Mouse (Mus musculus): ENCODE data around the gene Caln1. TPM values are rescaled to one million over a fixed set of nuclear protein-coding genes. Genes with fewer than 3 reads are reported as not detected.

Gene Caln1
- polyA plus RNA-seq, 2 experiments = not detected

DNA sequence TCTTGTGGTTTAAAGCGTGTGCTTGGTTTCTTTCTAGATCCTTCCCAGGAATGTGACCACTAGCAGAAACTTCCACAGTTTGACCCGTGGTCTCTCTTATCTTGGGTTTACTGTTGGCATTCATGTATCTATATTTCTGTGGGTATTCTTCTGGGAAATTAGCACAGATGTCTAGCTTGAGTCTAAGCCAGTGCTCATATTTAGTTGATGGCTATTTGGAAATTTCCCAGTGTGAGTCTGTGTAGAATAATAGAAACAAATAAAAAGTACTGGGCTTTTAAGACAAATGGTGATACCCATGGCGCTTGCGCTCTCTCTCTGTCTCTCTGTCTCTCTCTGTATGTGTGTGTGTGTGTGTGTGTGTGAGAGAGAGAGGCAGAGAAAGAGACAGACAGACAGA lies 330.2 kb downstream of the Caln1 start:
- H3K27ac ChIP-seq = no peak overlapping the region
- H3K36me3 ChIP-seq (replicated peaks; ENCODE audit: control insufficient read depth, insufficient read depth, low read depth) = no peaks in the 10 kb centered on the region
- H3K27me3 ChIP-seq (ENCODE audit: control insufficient read depth, insufficient read depth, low read length) = no peaks in the 10 kb centered on the region
- ATAC-seq (ENCODE audit: insufficient read depth) (no peak), DNase-seq (ENCODE audit: low read depth in 3 of 3, low spot score in 3 of 3) (no peak)
- TF ChIP-seq CTCF (IDR thresholded peaks at IDR 0.05; ENCODE audit: low read depth) (no peak), EP300 (IDR thresholded peaks at IDR 0.05; ENCODE audit: low read depth) (no peak)
- H3K4me2 ChIP-seq (ENCODE audit: low read depth) = no peak overlapping the region
- no peaks in the 10 kb centered on the region for H3K9me3 ChIP-seq (ENCODE audit: control insufficient read depth, low read length)
- WGBS (ENCODE audit: insufficient replicate concordance) = 45% methylated on average over 4 of the region's 4 CpGs
- no peak overlapping the region for H3K4me3 ChIP-seq (ENCODE audit: insufficient read depth in 1 of 2, low read depth in 2 of 2, low read length in 2 of 2)
- no peaks in the 10 kb centered on the region for H3K4me1 ChIP-seq (replicated peaks; ENCODE audit: control insufficient read depth in 2 of 2, insufficient read depth in 2 of 2, low read length in 1 of 2)
- H3K9ac ChIP-seq (replicated peaks) = no peak overlapping the region

DNA sequence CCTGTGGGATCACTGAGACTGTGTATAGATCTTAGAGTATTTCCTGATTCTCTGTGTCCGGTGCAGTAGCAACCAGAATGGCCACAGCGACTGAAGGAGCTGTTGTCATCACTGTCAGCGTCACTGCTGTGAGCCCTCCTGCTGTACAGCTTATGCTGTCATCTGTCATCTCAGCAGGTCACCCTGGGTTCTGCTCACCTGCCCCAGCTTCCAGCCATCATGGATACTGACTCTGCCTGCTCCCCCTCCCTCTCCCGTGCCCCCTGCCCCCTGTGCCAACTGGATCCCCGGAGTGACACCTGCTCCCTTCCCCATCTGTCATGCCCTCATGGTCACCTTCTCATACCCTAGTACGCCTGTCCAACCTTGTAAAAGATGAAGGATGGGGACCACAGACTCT lies 332.5 kb downstream of the Caln1 start:
- H3K9ac ChIP-seq (replicated peaks) = no peak overlapping the region
- H3K4me3 ChIP-seq (ENCODE audit: insufficient read depth in 1 of 2, low read depth in 2 of 2, low read length in 2 of 2) = no peak overlapping the region
- no peaks in the 10 kb centered on the region for H3K27me3 ChIP-seq (ENCODE audit: control insufficient read depth, insufficient read depth, low read length)
- ATAC-seq (ENCODE audit: insufficient read depth) (no peak), DNase-seq (ENCODE audit: low read depth in 3 of 3, low spot score in 3 of 3) (no peak)
- H3K4me1 ChIP-seq (replicated peaks; ENCODE audit: control insufficient read depth in 2 of 2, insufficient read depth in 2 of 2, low read length in 1 of 2) = peaks cover 0 to 4% of the 10 kb centered on the region in 2 experiments; a peak in 1 of 4 replicates
- no peaks in the 10 kb centered on the region for H3K9me3 ChIP-seq (ENCODE audit: control insufficient read depth, low read length)
- no peak overlapping the region for H3K4me2 ChIP-seq (ENCODE audit: low read depth)
- H3K27ac ChIP-seq = no peak overlapping the region
- WGBS (ENCODE audit: insufficient replicate concordance) = 62% methylated on average over 6 of the region's 6 CpGs
- no peaks in the 10 kb centered on the region for H3K36me3 ChIP-seq (replicated peaks; ENCODE audit: control insufficient read depth, insufficient read depth, low read depth)
- TF ChIP-seq CTCF (IDR thresholded peaks at IDR 0.05; ENCODE audit: low read depth) (no peak), EP300 (IDR thresholded peaks at IDR 0.05; ENCODE audit: low read depth) (no peak)

DNA sequence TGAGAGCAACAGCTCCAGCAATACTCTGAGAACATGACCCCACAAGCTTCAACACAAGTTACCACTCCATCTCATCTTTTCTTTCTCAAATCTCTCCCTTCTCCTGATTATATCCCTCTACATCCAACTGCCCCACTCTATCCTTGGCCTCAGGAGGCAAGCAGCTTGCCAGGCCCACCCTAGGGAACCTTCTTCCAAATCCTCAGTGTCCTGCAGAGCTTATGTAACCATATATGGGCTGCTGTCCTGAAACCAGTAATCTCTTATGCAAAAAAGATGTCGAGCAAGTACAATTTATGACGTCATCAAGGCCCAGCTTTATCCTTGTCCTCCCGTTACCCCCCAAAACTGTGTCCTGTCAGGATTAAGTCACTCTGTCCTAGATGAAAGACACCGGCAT lies 333.1 kb downstream of the Caln1 start:
- ATAC-seq (ENCODE audit: insufficient read depth) = no peak
- H3K4me3 ChIP-seq (ENCODE audit: insufficient read depth in 1 of 2, low read depth in 2 of 2, low read length in 2 of 2) = no peak overlapping the region

DNA sequence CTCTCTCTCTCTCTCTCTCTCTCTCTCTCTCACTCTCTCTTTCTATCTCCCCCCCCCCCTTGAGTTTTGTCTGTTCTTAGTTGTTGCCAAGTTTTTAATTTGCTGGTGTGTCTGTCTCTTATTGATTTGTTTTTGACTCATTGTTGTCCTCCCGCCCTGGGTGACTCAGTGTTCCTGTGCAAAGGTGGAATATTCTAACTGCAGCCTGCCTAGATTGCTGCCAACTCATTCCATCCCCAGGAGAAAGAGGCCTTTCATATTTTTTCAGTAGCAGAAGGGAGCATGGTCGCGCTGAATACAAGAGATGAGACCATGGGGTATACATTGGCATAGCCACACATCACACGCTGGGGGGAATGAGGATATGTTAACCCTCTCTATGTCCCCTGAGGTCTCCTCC lies 335.6 kb downstream of the Caln1 start:
- Histone ChIP-seq H3K9ac (replicated peaks) (no peak overlapping the region), H3K4me1 (replicated peaks; ENCODE audit: control insufficient read depth in 2 of 2, insufficient read depth in 2 of 2, low read length in 1 of 2) (peaks cover 0 to 4% of the 10 kb centered on the region in 2 experiments; a peak in 1 of 4 replicates), H3K4me2 (ENCODE audit: low read depth) (no peak overlapping the region), H3K4me3 (ENCODE audit: insufficient read depth in 1 of 2, low read depth in 2 of 2, low read length in 2 of 2) (no peak overlapping the region), H3K36me3 (replicated peaks; ENCODE audit: control insufficient read depth, insufficient read depth, low read depth) (no peaks in the 10 kb centered on the region), H3K9me3 (ENCODE audit: control insufficient read depth, low read length) (no peaks in the 10 kb centered on the region), H3K27ac (no peak overlapping the region), H3K27me3 (ENCODE audit: control insufficient read depth, insufficient read depth, low read length) (no peaks in the 10 kb centered on the region)
- TF ChIP-seq EP300 (IDR thresholded peaks at IDR 0.05; ENCODE audit: low read depth) (no peak), CTCF (IDR thresholded peaks at IDR 0.05; ENCODE audit: low read depth) (no peak)
- DNase-seq (ENCODE audit: low read depth in 3 of 3, low spot score in 3 of 3) (no peak), ATAC-seq (ENCODE audit: insufficient read depth) (no peak)
- WGBS (ENCODE audit: insufficient replicate concordance) = 68% methylated on average over 4 of the region's 4 CpGs

More for the DNA sequence above, 333.1 kb downstream of the Caln1 start:
- Histone ChIP-seq H3K9me3 (ENCODE audit: control insufficient read depth, low read length) (no peaks in the 10 kb centered on the region), H3K4me2 (ENCODE audit: low read depth) (no peak overlapping the region), H3K36me3 (replicated peaks; ENCODE audit: control insufficient read depth, insufficient read depth, low read depth) (no peaks in the 10 kb centered on the region), H3K4me1 (replicated peaks; ENCODE audit: control insufficient read depth in 2 of 2, insufficient read depth in 2 of 2, low read length in 1 of 2) (peaks cover 0 to 4% of the 10 kb centered on the region in 2 experiments; a peak in 1 of 4 replicates), H3K27ac (no peak overlapping the region), H3K9ac (replicated peaks) (no peak overlapping the region), H3K27me3 (ENCODE audit: control insufficient read depth, insufficient read depth, low read length) (no peaks in the 10 kb centered on the region)
- WGBS (ENCODE audit: insufficient replicate concordance) = 66% methylated on average over 4 of the region's 4 CpGs
- TF ChIP-seq CTCF (IDR thresholded peaks at IDR 0.05; ENCODE audit: low read depth) = no peak
- no peak for TF ChIP-seq EP300 (IDR thresholded peaks at IDR 0.05; ENCODE audit: low read depth)
- no peak for DNase-seq (ENCODE audit: low read depth in 3 of 3, low spot score in 3 of 3)

DNA sequence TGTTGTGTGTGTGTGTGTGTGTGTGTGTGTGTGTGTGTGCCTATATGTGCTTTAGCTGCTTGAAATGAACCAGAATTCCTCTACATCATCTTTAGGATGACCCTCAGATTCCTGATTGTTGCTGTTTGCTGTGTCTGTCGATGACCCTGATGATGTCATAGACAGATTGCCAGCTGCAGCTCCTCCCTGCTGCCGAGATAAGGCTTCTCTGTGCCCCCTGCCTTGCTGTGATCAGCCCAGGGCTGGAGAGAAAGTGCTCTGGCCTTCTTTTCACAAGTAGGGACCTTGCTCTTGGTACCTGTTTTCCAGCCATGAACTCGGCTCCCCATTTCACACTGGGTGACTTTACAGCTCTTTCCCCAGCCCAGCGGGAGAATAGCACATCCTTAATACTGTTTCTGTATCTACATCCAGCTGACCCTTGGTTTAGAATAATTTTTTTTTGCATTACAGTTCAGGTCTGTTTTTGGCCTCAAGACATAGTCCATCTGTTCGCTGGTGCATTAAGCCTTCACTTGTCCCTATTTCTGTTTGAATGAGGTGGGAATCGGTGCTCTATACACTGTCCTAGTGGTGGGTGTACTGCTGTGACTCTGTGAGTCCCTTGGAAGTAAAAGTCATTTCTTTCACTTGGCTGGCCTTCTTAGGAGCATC lies 337.1 kb downstream of the Caln1 start:
- Histone ChIP-seq H3K9me3 (ENCODE audit: control insufficient read depth, low read length) (no peaks in the 10 kb centered on the region), H3K27me3 (ENCODE audit: control insufficient read depth, insufficient read depth, low read length) (no peaks in the 10 kb centered on the region), H3K9ac (replicated peaks) (no peak overlapping the region), H3K4me1 (replicated peaks; ENCODE audit: control insufficient read depth in 2 of 2, insufficient read depth in 2 of 2, low read length in 1 of 2) (peaks cover 0 to 4% of the 10 kb centered on the region in 2 experiments; a peak in 1 of 4 replicates), H3K4me2 (ENCODE audit: low read depth) (no peak overlapping the region), H3K27ac (no peak overlapping the region), H3K4me3 (ENCODE audit: insufficient read depth in 1 of 2, low read depth in 2 of 2, low read length in 2 of 2) (no peak overlapping the region), H3K36me3 (replicated peaks; ENCODE audit: control insufficient read depth, insufficient read depth, low read depth) (no peaks in the 10 kb centered on the region)
- WGBS (ENCODE audit: insufficient replicate concordance) = 38% methylated on average over 6 of the region's 6 CpGs
- ATAC-seq (ENCODE audit: insufficient read depth) = peak; percentile 73
- TF ChIP-seq EP300 (IDR thresholded peaks at IDR 0.05; ENCODE audit: low read depth) = no peak
- TF ChIP-seq CTCF (IDR thresholded peaks at IDR 0.05; ENCODE audit: low read depth) = no peak
- DNase-seq (ENCODE audit: low read depth in 3 of 3, low spot score in 3 of 3) = no peak

Measured in liver, embryonic 14.5 days (tissue).